Mouse (Mus musculus): ENCODE data around the gene Armc3.
A peak's percentile ranks its signal among the peaks of the same experiment; 100 is the strongest.

Armc3 gene

GRCm38 (mm10) chr2:19198452-19199365 lies at the start of gene Armc3:
TSS of gene Armc3 (plus strand) at chr2:19199302.
- DNase-seq (ENCODE audit: low read depth, low spot score), result peak; percentile 93

DNA sequence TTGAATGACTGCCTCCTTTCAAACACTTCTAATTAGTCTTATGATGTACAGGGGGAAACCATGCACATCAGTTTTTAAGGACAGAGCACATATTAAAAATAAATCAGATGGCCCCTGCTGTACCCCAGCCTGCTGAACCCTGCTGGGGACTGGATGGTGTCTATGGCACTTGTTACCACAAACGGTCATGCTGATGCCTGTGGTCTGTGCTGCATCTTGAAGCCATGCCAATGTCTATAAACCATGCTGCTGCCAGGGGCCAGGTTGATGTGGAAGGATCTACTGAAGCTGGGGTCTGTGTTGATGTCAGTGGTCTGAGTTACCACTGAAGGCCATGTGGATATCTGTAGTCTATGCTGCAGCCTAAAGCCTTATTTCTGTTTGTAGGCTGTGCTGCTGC lies 46.4 kb upstream of the Armc3 start:
- no peak for DNase-seq (ENCODE audit: low read depth, low spot score)

DNA sequence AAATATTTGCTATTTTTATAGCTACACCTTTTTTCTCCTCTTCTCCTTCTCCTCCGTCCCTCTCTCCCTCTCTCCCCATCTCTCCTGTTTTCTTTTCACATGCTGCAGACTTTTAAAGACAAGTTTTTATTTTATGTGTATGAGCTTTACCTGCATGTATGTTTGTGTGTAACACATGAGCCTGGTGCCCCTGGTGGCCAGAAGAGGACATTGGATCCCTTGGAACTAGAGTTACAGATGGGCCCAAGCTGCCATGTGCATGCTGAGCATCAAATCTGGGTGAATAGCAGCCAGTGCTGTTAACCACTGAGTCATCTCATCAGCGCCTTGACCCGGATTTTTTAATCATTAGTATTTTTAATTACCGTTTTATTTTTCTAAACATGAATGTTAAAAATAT lies 42.9 kb upstream of the Armc3 start:
- DNase-seq (ENCODE audit: low read depth, low spot score), result no peak

- DNase-seq (ENCODE audit: low read depth, low spot score), result no peak
Observed at GRCm38 (mm10) chr2:19159539-19159938, 39.6 kb upstream of the Armc3 start.

DNA sequence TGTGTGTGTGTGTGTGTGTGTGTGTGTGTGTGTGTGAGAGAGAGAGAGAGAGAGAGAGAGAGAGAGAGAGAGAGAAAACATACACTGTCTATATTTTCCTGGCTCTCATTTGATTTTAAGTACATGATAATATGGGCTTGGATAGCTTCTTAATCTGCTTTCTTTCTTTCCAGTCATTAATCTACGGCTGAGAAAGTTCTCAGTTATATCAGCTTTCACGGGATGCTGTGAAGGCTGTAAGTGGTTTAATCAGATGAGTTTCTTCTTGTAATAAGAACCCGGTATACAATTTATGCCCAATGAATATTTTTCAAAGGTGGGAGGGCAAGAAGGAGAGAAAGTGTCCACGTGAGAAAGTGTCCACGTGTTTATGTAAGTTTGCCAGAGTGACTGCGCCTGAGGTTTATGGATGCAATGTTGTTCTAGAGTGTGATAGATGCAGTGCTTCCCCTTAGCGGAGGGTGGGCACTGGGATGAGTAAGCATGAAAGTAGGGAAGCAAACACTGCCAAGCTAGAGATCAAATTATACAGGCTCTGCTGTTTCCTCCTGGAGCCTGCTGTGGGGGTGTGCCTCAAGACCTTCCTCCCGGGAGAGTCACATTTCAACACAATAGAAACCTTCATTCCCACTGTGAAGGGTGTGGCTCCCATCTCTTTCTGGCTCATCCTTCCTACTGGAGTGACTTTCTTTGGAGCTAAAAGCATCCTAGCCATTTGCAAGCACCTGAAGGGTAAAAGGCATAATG lies 38.6 kb upstream of the Armc3 start:
- DNase-seq (ENCODE audit: low read depth, low spot score), result peak; percentile 22

DNA sequence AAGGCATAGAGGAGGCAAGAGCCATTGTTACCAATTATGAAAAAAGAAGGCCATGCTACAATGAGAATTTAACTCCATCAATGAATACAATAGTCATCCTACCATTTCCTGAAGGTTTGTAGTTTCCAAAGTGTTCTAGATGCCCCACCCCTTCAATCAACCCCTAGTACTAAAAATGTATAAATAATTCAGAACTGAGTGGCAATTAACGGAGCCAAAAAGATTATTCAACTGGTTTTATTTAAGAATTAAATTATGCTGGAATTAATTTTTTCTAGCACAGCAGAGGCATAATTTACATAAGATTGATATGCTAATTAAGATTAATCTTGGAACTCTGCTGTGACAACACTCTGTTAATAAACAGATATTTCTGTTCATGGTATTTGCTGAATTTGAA lies 34.9 kb upstream of the Armc3 start:
- no peak for DNase-seq (ENCODE audit: low read depth, low spot score)

DNA sequence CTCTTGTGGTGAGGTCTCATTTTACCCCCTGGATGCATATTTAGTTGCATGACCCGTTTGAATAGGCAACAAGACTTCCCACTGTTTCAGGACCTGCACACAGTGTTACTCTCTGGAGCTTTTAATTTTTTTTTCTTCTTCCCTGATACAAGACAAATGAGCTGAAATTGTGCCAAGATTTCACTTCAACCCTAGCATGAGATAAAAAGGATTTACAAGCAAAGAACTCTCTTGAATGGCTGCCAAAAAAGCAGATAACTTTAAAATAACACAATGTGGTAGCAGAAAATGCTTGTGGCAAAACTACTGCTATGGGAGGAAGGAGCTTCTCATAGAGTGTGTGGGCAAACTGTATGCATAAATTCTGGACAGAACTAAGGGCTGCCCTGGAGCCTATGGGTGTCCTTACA lies 22.3 kb upstream of the Armc3 start:
- no peak for DNase-seq (ENCODE audit: low read depth, low spot score)

DNA sequence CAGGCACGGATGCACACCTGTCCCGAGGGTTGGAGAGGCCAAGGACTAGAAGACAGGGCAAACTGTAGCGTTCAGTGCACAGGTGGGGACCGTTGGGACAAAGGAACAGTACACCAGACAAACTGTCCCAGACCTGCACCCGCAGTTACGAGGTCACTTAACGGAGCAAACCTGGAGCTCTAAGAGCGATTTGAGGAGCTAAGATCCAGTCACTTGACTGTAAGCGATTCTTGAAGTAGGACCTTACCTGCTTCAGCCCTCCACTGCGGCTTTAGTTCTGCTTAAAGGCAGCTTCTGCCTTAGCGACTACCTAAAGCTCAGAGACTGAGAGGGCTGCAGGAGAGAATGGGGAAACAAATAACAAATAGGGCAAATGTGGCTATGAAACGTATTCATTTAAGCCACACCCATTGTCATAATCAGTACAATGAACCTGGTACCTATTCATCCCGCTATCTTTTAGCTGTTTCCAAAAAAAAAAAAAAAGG lies 308 bp downstream of the Armc3 start:
- DNase-seq (ENCODE audit: low read depth, low spot score), result no peak

DNA sequence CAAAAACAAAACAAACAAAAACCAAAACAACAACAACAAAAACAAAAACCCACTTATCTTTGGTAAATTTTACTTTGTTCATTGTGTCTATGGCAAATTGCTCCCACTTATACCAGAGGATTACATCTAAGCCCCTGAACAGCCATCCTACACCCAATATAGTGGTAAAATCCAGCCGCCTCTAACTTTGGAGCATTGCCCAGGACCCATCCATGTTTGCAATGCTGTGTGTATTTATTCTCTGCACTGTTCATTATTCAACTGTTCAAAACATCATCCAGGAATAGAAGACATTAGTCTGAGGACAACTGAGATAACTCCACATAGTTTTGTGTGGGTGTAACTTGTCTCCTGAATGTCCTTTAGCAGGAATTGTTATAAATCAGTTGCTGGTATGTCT lies 1.0 kb downstream of the Armc3 start:
- DNase-seq (ENCODE audit: low read depth, low spot score), result no peak

GRCm38 (mm10) chr2:19201682-19202081 lies 2.6 kb downstream of the Armc3 start:
- DNase-seq (ENCODE audit: low read depth, low spot score), result no peak

GRCm38 (mm10) chr2:19234305-19234704 lies 35.2 kb downstream of the Armc3 start:
- DNase-seq (ENCODE audit: low read depth, low spot score), result peak; percentile 14

GRCm38 (mm10) chr2:19235193-19235592 lies 36.1 kb downstream of the Armc3 start:
- no peak for DNase-seq (ENCODE audit: low read depth, low spot score)

GRCm38 (mm10) chr2:19235614-19236013 lies 36.5 kb downstream of the Armc3 start:
- DNase-seq (ENCODE audit: low read depth, low spot score), result no peak

- DNase-seq (ENCODE audit: low read depth, low spot score), result no peak
Observed at GRCm38 (mm10) chr2:19238771-19239170, 39.7 kb downstream of the Armc3 start.

DNA sequence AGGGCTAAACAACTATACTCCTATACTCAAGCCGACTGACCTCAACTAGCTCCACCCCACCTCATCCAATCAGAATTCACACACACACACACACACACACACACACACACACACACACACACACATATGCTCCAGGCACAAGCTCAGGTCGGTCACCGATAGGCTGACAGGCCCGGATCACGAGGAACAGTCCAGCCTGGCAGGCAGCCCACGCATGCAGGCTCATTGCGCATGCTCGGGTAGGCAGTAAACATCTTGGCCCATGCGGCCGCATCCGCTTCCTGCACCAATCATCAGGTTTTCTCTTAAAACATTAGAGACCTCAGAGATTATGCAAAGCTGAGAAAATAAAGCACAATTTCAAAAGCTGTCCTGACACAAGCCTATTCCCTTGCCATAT lies 50.5 kb downstream of the Armc3 start:
- no peak for DNase-seq (ENCODE audit: low read depth, low spot score)

DNA sequence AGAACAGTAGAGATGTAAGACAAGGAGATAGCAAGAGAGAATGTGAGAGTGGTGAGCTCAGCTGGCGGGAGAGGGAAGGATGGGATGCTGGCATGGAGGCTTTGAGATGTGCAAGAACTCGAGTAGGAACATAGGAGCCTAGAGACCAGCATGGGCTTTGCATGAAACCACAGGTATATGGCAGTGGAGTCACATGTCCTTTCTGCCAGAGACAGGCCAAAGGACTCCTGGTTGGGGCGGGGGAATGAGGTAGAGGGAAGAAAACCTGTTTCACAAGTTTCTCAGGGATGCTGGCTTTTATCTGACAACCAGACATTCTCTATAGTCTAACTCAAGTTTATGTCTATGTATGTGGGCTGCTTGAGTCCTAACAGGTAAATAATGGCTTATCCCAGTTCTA lies 55.9 kb downstream of the Armc3 start:
- DNase-seq (ENCODE audit: low read depth, low spot score), result no peak

DNA sequence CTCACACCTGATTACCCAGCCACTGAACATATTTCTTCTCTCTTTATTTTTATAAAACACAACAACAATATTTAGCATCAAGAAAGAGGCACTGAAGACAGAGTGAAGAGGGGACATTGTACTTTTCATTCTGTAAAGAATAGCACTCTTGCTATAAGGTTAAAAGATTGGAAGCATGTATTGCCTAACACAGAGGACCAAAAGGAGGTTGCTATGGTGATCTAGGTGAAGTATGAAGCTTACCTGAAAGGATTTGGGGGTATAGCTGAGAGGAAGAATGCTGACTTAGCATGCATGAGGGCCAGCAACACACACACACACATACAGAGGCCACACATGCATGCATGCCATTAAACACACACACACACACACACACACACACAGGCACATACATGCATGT lies 58.2 kb downstream of the Armc3 start:
- DNase-seq (ENCODE audit: low read depth, low spot score), result no peak

GRCm38 (mm10) chr2:19260399-19260798 lies 61.3 kb downstream of the Armc3 start:
- no peak for DNase-seq (ENCODE audit: low read depth, low spot score)

DNA sequence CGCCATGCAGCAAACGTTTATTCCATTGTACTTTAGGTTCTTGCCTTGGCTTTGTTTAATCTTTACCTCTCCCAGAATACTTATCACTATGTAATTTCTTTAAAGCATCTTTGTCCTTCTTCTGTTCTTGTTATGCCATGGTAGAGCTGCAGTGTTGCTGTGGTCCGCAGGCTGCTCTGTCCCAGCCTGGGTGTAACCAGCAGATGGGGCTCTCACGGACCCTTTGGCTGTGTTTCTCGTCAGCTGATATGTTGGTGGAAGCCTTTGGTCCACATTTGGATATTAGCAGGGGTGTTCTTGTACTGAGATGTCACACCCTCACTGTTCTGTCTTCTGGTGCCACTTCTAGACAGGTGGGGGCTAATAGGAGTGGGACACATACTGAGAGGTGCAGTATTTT lies 64.3 kb downstream of the Armc3 start:
- no peak for DNase-seq (ENCODE audit: low read depth, low spot score)

GRCm38 (mm10) chr2:19265834-19266233 lies 66.7 kb downstream of the Armc3 start:
- DNase-seq (ENCODE audit: low read depth, low spot score), result no peak

DNA sequence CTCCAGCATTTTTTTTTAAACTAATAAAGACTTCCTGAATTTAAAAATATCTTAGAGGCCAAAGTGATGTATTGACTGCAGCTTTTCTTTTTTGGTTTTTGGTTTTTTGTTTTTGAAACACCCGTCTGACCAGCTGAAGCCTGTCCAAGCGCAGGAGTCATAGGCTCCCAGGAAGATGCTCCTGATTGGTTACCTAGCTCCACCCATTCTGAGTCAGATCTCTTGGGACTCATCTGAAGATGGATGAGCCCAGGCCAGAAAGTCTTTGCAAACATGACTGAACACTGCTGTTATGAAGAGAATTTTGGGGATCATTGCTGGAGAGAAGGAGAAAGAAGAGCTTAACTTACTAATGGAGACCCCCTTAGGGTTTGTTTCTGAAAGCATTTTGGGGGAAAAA lies 68.3 kb downstream of the Armc3 start:
- DNase-seq (ENCODE audit: low read depth, low spot score), result no peak

DNA sequence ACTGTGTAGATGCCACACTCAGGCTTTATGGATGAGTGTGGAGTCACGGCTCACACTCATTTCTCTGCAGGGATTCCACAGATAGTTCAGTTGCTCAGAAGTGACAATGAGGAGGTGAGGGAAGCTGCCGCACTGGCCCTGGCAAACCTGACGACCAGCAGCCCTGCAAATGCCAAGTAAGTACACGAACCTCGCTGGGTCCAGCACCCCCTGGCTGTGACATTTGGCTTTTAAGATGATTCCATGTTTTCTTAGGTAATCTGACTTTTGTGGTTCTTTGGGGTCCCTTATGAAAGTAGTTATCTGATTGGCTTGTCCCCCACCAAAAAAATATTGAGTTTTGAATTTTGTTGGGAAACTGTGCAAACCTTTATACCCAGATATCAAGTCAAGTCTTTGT lies 70.9 kb downstream of the Armc3 start:
- DNase-seq (ENCODE audit: low read depth, low spot score), result no peak

GRCm38 (mm10) chr2:19270709-19271120 lies 71.6 kb downstream of the Armc3 start:
- no peak for DNase-seq (ENCODE audit: low read depth, low spot score)

Data from mesoderm, embryonic 11.5 days (tissue).